Mouse (Mus musculus): ENCODE results near the gene Pou4f1.
"Not testable (repeated sequence)": the region's sequence is repeated elsewhere in the genome, so short reads cannot be mapped to it uniquely, and the experiment has no call there.

The Pou4f1 gene

DNA sequence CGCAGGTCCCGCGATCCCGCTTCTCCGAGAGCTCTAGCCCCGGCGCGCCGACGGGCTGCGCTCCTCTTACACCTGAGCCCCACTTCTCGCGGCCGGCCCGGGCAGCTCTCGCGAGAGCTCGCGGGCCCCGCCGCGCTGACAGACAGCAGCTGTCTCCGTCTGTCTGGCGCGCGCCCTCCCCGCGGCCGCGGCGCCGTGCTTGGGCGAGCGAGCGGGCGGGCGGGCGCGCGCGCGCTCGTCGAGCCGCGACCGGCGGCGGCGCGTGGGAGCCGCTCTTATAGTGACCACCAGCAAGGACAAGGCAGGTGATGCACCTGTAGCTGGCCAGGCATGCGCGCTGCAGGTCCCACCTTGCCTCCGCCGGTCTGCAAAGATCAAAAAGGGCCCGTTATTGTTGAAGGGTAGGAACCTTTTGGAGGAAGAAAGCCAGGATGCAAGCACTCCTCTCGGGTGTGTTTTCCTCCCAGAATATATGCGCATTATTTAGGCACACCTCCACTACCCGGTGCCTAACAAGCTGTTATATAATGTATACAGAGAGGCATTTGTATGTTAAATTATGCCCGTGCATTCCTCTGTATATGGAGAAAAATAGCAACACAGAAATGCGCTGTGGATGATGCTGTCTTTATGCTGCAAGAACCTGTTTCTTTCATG is at the start of gene Pou4f1:
Pou4f1 (minus strand) TSS at position 34 of the 657 bp plus-strand sequence.
- no peak for DNase-seq (ENCODE audit: low spot score)

GRCm38 (mm10) chr14:104511664-104512063 is 43.9 kb upstream of the Pou4f1 start:
- DNase-seq (ENCODE audit: low spot score), result no peak

- not testable (repeated sequence) for DNase-seq (ENCODE audit: low spot score)
Observed at GRCm38 (mm10) chr14:104502761-104503160, 35.0 kb upstream of the Pou4f1 start.

DNA sequence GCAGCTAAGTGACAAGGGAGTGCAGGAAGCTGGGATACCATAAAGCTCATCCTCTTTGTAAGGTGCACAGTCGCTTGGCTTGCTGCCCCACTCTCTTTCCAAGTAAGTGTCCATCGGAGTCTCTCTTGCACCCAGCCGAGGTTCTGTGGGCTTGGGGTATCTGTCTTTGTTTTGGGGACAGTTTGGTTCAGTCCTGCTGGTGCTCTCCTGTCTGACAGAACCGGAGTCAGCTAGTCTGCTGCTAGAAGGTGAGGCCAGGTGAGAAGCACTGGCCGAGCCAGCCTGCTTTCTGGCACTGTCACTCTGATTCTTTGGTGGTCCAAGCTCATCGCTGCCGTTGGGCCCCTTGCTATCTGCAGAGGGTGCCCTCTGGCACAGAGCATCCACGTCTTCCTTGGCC is 12.0 kb upstream of the Pou4f1 start:
- no peak for DNase-seq (ENCODE audit: low spot score)

DNA sequence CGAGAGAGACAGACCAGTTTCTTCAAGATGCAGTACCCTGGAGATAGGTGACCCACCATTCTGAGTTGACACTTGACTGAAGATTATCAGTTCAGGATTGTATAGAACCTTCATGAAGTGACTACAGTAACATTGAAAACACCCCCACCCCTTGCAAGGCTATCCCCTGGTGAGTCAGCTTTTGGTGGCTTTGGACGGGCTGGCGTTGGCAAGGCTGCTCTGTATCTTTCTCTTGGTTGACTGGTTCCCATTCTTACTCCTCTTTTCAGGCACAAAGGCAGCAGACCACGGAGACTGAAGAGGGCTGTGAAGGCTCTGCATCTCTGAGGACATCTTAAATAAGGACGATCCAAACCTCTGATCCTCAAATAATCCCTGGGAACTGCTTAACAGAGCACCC is 10.8 kb upstream of the Pou4f1 start:
- DNase-seq (ENCODE audit: low spot score), result no peak

GRCm38 (mm10) chr14:104477616-104478015 is 9.8 kb upstream of the Pou4f1 start:
- no peak for DNase-seq (ENCODE audit: low spot score)

DNA sequence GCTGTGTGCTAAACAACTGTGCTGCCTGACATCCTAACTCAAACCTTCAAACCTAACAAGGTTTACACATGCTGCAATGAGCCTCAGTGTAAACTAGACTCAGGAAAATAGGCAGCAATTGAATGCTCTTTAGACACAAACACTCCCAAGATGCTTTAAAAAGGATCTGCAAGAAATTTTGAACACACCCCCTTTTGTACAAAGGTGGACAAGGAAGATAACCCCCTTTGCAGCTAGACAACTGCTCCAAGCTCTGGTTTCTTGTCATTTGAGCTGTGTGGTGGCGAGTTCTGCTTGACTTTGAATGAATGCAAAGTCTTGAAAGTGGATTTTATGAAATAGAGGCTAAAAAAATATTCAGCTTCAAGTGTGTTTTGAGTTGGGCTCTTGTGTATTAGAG is 7.6 kb upstream of the Pou4f1 start:
- no peak for DNase-seq (ENCODE audit: low spot score)

- no peak for DNase-seq (ENCODE audit: low spot score)
Observed at GRCm38 (mm10) chr14:104468623-104468970, 798 bp upstream of the Pou4f1 start.

GRCm38 (mm10) chr14:104467133-104467965 is 450 bp downstream of the Pou4f1 start:
- DNase-seq (ENCODE audit: low spot score), result no peak

DNA sequence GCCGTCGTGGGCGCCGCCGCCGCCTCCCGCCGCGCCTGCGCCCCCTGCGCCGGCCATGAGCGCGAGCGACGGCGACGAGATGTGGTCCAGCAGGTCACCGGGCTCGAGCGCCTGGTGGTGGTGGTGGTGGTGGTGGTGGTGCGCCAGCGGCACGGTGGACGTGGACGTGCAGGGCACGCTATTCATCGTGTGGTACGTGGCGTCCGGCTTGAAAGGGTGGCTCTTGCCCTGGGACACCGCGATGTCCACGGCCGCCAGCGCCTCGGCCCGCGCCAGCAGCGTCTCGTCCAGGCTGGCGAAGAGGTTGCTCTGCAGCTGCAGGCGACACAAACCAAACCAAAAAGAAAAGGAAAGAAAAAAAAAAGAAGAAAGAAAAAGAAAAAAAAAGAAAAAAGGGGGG is 1.2 kb downstream of the Pou4f1 start:
- DNase-seq (ENCODE audit: low spot score), result no peak

GRCm38 (mm10) chr14:104465483-104466235 is 2.1 kb downstream of the Pou4f1 start:
- no peak for DNase-seq (ENCODE audit: low spot score)

DNA sequence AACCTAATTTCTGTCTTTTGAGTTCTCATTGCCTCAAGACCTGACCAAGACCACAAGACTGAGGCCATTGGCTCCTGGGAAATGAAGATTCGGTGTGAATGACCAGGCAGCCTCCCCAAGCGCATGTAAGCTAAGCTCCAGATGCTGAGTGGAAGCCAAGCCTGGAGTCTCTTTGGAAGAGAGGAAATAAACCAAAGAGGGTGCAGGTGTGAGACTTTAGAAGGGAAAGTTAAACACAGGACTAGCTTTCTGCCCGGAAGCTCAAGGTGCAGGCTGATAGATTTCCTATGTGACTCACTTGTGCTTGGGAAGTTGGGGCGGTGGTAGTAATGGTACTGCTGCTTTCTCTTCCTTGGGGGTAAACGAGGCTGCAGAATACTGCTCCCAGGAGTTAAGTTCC is 3.0 kb downstream of the Pou4f1 start:
- DNase-seq (ENCODE audit: low spot score), result no peak

GRCm38 (mm10) chr14:104463631-104464250 is 4.1 kb downstream of the Pou4f1 start:
- no peak for DNase-seq (ENCODE audit: low spot score)

- no peak for DNase-seq (ENCODE audit: low spot score)
Observed at GRCm38 (mm10) chr14:104461286-104462240, 6.2 kb downstream of the Pou4f1 start.

DNA sequence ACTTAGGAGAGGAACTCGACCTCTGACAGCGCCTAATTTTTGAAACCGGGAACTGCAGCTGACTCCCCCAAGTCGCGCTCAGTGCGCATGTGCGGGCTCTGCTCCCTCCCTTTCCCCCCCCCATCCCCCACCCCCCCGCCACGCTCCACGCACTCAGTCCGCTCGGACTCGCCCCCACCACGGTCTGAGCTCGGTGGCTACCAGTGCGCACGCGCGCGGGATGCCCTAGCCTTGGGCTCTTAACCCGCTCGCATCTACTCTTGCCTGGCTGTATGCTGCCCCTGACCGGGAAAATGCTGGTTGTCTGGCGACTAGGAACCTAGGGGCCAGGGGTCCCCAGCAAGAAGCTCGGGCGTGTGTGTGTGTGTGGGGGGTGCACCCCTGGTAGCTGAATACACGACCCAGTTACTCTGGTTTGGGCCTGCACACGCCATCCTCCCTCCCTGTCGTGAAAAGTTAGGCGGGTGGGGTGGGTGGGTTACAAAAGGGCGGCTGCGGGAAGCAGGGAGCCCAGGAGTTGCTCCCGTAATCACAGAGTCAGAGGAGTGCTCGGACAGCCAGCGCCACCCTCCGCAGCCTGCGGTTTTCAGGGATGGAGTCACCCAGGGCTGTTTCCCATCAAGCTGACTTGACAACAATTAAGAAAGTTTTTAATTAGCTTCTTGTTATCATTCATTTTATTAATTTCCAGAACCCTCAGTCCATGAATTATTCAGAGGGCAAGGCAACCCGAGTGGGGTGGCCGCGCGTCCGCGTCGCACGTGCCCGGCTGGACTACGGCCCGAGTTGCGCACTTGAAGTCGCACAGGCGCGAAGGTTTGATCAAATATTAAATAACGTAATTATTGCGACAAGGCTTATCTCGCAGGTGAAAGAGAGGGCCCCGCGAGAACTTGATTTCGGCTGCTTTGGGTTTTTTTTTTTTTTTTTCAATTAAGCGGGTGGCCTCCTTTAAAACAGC is 7.2 kb downstream of the Pou4f1 start:
- no peak for DNase-seq (ENCODE audit: low spot score)

DNA sequence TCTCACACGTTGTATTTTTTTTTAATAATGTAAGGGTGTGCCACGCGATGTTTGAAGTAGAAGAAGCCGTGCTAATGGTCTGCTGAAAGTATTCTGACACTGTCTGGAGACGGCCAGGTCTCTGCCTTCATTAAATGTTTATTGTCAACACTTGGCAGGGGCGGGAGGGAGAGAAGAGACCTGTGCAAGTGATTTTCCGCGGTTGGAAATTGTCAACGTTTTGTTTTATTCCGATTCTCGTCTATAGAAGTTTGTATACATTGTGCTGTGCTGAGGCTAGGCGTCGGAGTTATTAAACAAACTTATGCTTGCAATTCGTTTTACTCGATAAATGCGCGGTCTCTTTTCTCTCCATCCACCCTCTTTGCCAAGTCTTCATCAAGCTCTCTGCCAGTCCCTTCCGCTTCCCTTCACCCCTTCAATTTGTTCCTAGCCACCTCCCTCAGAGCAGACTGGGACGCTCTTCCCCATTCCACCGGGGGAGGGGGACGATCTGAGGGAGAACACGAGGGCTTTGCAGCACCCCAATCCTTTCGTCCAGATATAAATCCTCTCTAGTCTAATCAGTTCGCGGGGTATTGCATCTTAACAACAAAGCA is 8.2 kb downstream of the Pou4f1 start:
- DNase-seq (ENCODE audit: low spot score), result no peak

- no peak for DNase-seq (ENCODE audit: low spot score)
Observed at GRCm38 (mm10) chr14:104458728-104459512, 8.9 kb downstream of the Pou4f1 start.

DNA sequence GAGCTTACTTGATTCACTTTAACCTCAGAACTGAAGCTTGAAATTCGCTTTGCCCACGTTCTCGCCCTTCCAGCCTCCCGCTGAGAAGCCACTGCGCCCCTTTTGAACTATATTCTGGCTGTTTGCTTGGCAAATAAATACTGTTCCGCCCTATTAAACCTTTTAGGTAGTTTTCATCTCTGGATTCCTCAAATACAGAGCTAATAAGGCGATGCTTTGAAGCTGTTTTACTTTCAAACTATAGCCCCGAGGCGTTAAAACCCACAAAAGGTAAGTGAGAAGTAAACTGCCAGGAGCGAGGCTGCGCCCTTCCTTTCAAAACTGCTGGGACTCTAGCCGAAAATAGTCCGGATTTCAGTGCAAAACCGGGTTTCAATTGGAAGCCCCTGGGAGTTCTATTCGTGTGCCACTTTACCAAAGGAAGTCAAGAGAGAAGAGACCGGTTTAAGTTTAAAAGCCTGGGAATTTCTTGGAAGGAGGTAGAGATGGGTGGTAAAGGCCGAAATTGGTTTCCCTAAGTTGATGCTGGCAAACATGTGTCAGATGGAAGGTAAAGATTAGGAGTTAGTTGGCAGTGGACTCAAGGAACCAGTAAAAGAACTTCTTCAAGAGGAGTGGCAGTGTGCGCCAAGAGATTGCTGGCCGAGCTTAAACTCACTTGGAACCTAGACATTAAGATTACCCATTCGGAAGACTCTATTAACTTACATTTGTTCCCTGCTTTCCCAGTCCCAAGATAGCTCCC is 9.7 kb downstream of the Pou4f1 start:
- DNase-seq (ENCODE audit: low spot score), result no peak

Data from urinary bladder, postnatal 10 days (tissue).